In the genomic region with DNA sequence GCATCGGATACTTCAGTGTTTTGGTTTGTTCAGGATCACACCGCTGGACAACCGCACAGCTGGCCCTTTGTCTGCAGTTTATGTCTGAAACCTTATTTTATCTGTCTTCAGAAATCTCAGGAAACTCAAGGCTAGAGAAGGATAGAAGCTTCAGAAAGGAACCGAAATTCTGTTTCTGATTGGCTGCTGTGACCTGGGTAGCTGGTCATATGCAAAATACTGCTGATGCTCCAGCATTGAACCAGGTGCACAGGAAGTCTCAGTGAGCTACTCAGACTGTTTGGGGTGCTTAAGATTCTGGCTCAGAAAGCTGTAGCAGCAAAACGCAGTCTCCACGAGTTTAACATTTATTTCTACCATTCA, we compare ENCODE assay signal across 8 mouse cellular contexts. TPM values are rescaled to one million over a fixed set of nuclear protein-coding genes. Genes with fewer than 3 reads are reported as not detected.
DNase-seq lines count a peak whose midpoint lies in the region; ATAC-seq lines count a peak whose summit lies in the region.

No protein-coding gene starts in this region.

- H3K9ac ChIP-seq in kidney, embryonic 15.5 days: peak overlapping the region; percentile 89
- peak overlapping the region; percentile 79 for H3K9ac ChIP-seq in forebrain, embryonic 11.5 days (ENCODE audit: low read length)
- H3K9ac ChIP-seq in limb, embryonic 15.5 days: peak overlapping the region; percentile 79

- H3K4me3 ChIP-seq in kidney, embryonic 15.5 days (replicated peaks): peak overlapping the region; percentile 98
- H3K4me3 ChIP-seq in forebrain, embryonic 11.5 days (ENCODE audit: low read depth, low read length): peak overlapping the region; percentile 70
- H3K4me3 ChIP-seq in limb, embryonic 15.5 days: peak overlapping the region; percentile 96

- peak overlapping the region; percentile 95 for H3K27ac ChIP-seq in kidney, embryonic 15.5 days
- peak overlapping the region; percentile 37; the same call in 1 of the 2 replicates for H3K27ac ChIP-seq in forebrain, embryonic 11.5 days (ENCODE audit: low read depth, low read length)
- peak overlapping the region; percentile 91 for H3K27ac ChIP-seq in limb, embryonic 15.5 days

- peaks cover 13% of the 10 kb centered on the region; the same call in 1 of the 2 replicates for H3K4me1 ChIP-seq in kidney, embryonic 15.5 days
- H3K4me1 ChIP-seq in forebrain, embryonic 11.5 days (replicated peaks; ENCODE audit: control insufficient read depth, insufficient read depth, low read length): no peaks in the 10 kb centered on the region
- peaks cover 11% of the 10 kb centered on the region for H3K4me1 ChIP-seq in limb, embryonic 15.5 days

- peak; percentile 82 for ATAC-seq in kidney, embryonic 15.5 days (replicated peaks; ENCODE audit: low FRiP score)
- peak; percentile 78 for ATAC-seq in forebrain, embryonic 11.5 days (replicated peaks; ENCODE audit: low FRiP score)
- ATAC-seq in limb, embryonic 15.5 days (ENCODE audit: insufficient number of reproducible peaks, low FRiP score, low TSS enrichment, low read depth): peak; percentile 50; the same call in 1 of the 2 replicates
- peak; percentile 87 for ATAC-seq in neutrophil, adult 5-6 weeks (ENCODE audit: extremely low read depth, insufficient number of reproducible peaks, low FRiP score, poor library complexity, severe bottlenecking)

- H3K4me2 ChIP-seq in kidney, embryonic 15.5 days: peak overlapping the region; percentile 57
- H3K4me2 ChIP-seq in forebrain, embryonic 11.5 days (ENCODE audit: low read depth, low read length, severe bottlenecking): peak overlapping the region; percentile 44
- H3K4me2 ChIP-seq in limb, embryonic 15.5 days: peak overlapping the region; percentile 30

- no peaks in the 10 kb centered on the region for H3K27me3 ChIP-seq in kidney, embryonic 15.5 days
- H3K27me3 ChIP-seq in forebrain, embryonic 11.5 days (ENCODE audit: control insufficient read depth, insufficient read depth, low read length): no peaks in the 10 kb centered on the region
- no peaks in the 10 kb centered on the region for H3K27me3 ChIP-seq in limb, embryonic 15.5 days

- no peaks in the 10 kb centered on the region for H3K9me3 ChIP-seq in kidney, embryonic 15.5 days (replicated peaks)
- H3K9me3 ChIP-seq in forebrain, embryonic 11.5 days (ENCODE audit: control insufficient read depth, low read length): no peaks in the 10 kb centered on the region
- H3K9me3 ChIP-seq in limb, embryonic 15.5 days: no peaks in the 10 kb centered on the region

- H3K36me3 ChIP-seq in kidney, embryonic 15.5 days: 0 out of 2 replicates have a peak, but pooled peaks cover 3% of the 10 kb centered on the region
- no peaks in the 10 kb centered on the region; the same call in 1 of the 2 replicates for H3K36me3 ChIP-seq in forebrain, embryonic 11.5 days (ENCODE audit: control insufficient read depth, insufficient read depth, low read length)
- no peaks in the 10 kb centered on the region for H3K36me3 ChIP-seq in limb, embryonic 15.5 days

- under 1% methylated on average over 6 of the region's 6 CpGs for WGBS in kidney, embryonic 15.5 days
- 0% methylated on average over 6 of the region's 6 CpGs for WGBS in forebrain, embryonic 11.5 days
- under 1% methylated on average over 6 of the region's 6 CpGs for WGBS in limb, embryonic 15.5 days

- DNase-seq in kidney, adult 18-20 months: no peak
- peak; percentile 52 for DNase-seq in MEL-GATA-1-ER (ENCODE audit: extremely low read depth, low read depth)
- DNase-seq in forebrain, embryonic 11.5 days (ENCODE audit: low spot score): no peak
- DNase-seq in adrenal gland, postnatal 25 days: no peak
- no peak for DNase-seq in adrenal gland, postnatal 36 days

RNA-seq across cellular contexts. Expression of gene Nemp2, which starts 0.4 kb away (rescaled TPM):
- 10.0 and 11.3 TPM in 2 replicates for polyA plus RNA-seq in kidney, embryonic 15.5 days (2015; fragmentation: Nextera tagmentation; extraction: Ambion mirVana)
- polyA plus RNA-seq in forebrain, embryonic 11.5 days (2014; fragmentation: Nextera tagmentation; extraction: Ambion mirVana): 11.6 and 14.5 TPM in 2 replicates
- polyA plus RNA-seq in limb, embryonic 15.5 days (2015; fragmentation: Nextera tagmentation; extraction: Ambion mirVana): 7.9 and 8.5 TPM in 2 replicates
- 47.9 and 56.1 TPM in 2 replicates for total RNA-seq in neutrophil, adult 5-6 weeks (2017)
- total RNA-seq in adrenal gland, postnatal 25 days (2021): 3.7 and 4.8 TPM in 2 replicates
- 1 to 10 TPM; 1.7 to 2.7 TPM for total RNA-seq in adrenal gland, postnatal 36 days (2021)

Comparison
In these comparisons a context has a peak if more than half of its experiments do, and no peak if none do; other contexts are left out.
1. H3K27ac ChIP-seq: peak in every context shown above with its lines; median percentile 95 in kidney, embryonic 15.5 days; 91 in limb, embryonic 15.5 days; 37 in forebrain, embryonic 11.5 days.